Mouse (Mus musculus): ENCODE measurements around the gene Phrf1. TPM values are rescaled to one million over a fixed set of nuclear protein-coding genes. Genes with fewer than 3 reads are reported as not detected.

Gene Phrf1
- polyA plus RNA-seq, 1 experiment from 2014 or later: 46.2 TPM

- no peak overlapping the region for H3K4me2 ChIP-seq
- H3K4me3 ChIP-seq: no peak overlapping the region
- peaks cover 16% of the 10 kb centered on the region for H3K36me3 ChIP-seq
- no peak for ATAC-seq (ENCODE audit: extremely low read depth, insufficient number of reproducible peaks, low FRiP score, low TSS enrichment)
- no peaks in the 10 kb centered on the region for H3K9me3 ChIP-seq
- H3K27ac ChIP-seq (replicated peaks): no peak overlapping the region
- peaks cover 12% of the 10 kb centered on the region for H3K27me3 ChIP-seq (replicated peaks)
- 75% methylated on average over 3 of the region's 3 CpGs for WGBS
- peaks cover 44% of the 10 kb centered on the region for H3K4me1 ChIP-seq
- H3K9ac ChIP-seq: no peak overlapping the region
Measured at GRCm38 (mm10) chr7:141214310-141214709, 14.3 kb upstream of the Phrf1 start.

- WGBS: under 1% methylated on average over 41 of the region's 41 CpGs
- peak within 1 kb of the TSS; percentile 84 for H3K9ac ChIP-seq
- H3K27me3 ChIP-seq (replicated peaks): peaks cover 12% of the 10 kb centered on the region
- H3K4me1 ChIP-seq: peaks cover 47% of the 10 kb centered on the region
- H3K27ac ChIP-seq (replicated peaks): peak within 1 kb of the TSS; percentile 78
- peak; percentile 96 for ATAC-seq (ENCODE audit: extremely low read depth, insufficient number of reproducible peaks, low FRiP score, low TSS enrichment)
- peak within 1 kb of the TSS; percentile 77 for H3K4me2 ChIP-seq
- H3K4me3 ChIP-seq: peak within 1 kb of the TSS; percentile 67
- no peaks in the 10 kb centered on the region for H3K9me3 ChIP-seq
- H3K36me3 ChIP-seq: peaks cover 20% of the 10 kb centered on the region
Measured at GRCm38 (mm10) chr7:141215101-141215879, 13.3 kb upstream of the Phrf1 start, which contains the start of gene Rassf7. Rassf7 (plus strand) TSS chr7:141215860.

GRCm38 (mm10) chr7:141215880-141216733 is 12.5 kb upstream of the Phrf1 start:
- WGBS: 2% methylated on average over 42 of the region's 42 CpGs

GRCm38 (mm10) chr7:141216894-141217293 is 11.7 kb upstream of the Phrf1 start:
- H3K9me3 ChIP-seq: no peaks in the 10 kb centered on the region
- no peak for ATAC-seq (ENCODE audit: extremely low read depth, insufficient number of reproducible peaks, low FRiP score, low TSS enrichment)
- WGBS: 81% methylated on average over 11 of the region's 11 CpGs
- H3K4me1 ChIP-seq: peaks cover 55% of the 10 kb centered on the region
- H3K27me3 ChIP-seq (replicated peaks): 0 out of 2 replicates have a peak, but pooled peaks cover 3% of the 10 kb centered on the region
- H3K27ac ChIP-seq (replicated peaks): peak overlapping the region; percentile 78; the same call in 1 of the 2 replicates
- H3K4me3 ChIP-seq: peak overlapping the region; percentile 67
- H3K9ac ChIP-seq: peak overlapping the region; percentile 82
- peaks cover 20% of the 10 kb centered on the region for H3K36me3 ChIP-seq
- H3K4me2 ChIP-seq: peak overlapping the region; percentile 77

More at GRCm38 (mm10) chr7:141215880-141216733, 12.5 kb upstream of the Phrf1 start:
- Histone ChIP-seq H3K27ac (replicated peaks) (peak overlapping the region; percentile 78), H3K4me1 (peaks cover 52% of the 10 kb centered on the region), H3K9ac (peak overlapping the region; percentile 82), H3K36me3 (peaks cover 20% of the 10 kb centered on the region), H3K27me3 (replicated peaks) (peaks cover 5% of the 10 kb centered on the region; the same call in 1 of the 2 replicates), H3K4me3 (peak overlapping the region; percentile 67), H3K9me3 (no peaks in the 10 kb centered on the region), H3K4me2 (peak overlapping the region; percentile 77)
- peak; percentile 29 for ATAC-seq (ENCODE audit: extremely low read depth, insufficient number of reproducible peaks, low FRiP score, low TSS enrichment)

GRCm38 (mm10) chr7:141217343-141218013 is 11.1 kb upstream of the Phrf1 start:
- no peak overlapping the region for H3K9ac ChIP-seq
- peaks cover 20% of the 10 kb centered on the region for H3K36me3 ChIP-seq
- H3K27ac ChIP-seq (replicated peaks): no peak overlapping the region
- peak overlapping the region; percentile 77; the same call in 1 of the 2 replicates for H3K4me2 ChIP-seq
- H3K4me3 ChIP-seq: 0 out of 2 replicates have a peak overlapping the region, but pooled peaks have one; percentile 67
- no peak for ATAC-seq (ENCODE audit: extremely low read depth, insufficient number of reproducible peaks, low FRiP score, low TSS enrichment)
- H3K9me3 ChIP-seq: no peaks in the 10 kb centered on the region
- peaks cover 58% of the 10 kb centered on the region for H3K4me1 ChIP-seq
- no peaks in the 10 kb centered on the region for H3K27me3 ChIP-seq (replicated peaks)
- WGBS: 88% methylated on average over 17 of the region's 17 CpGs

- H3K27ac ChIP-seq (replicated peaks): no peak overlapping the region
- no peak for ATAC-seq (ENCODE audit: extremely low read depth, insufficient number of reproducible peaks, low FRiP score, low TSS enrichment)
- peaks cover 20% of the 10 kb centered on the region for H3K36me3 ChIP-seq
- H3K4me2 ChIP-seq: no peak overlapping the region
- H3K9ac ChIP-seq: no peak overlapping the region
- H3K27me3 ChIP-seq (replicated peaks): no peaks in the 10 kb centered on the region
- H3K4me3 ChIP-seq: no peak overlapping the region
- WGBS: 79% methylated on average over 3 of the region's 3 CpGs
- H3K4me1 ChIP-seq: peaks cover 61% of the 10 kb centered on the region
- H3K9me3 ChIP-seq: no peaks in the 10 kb centered on the region
Measured at GRCm38 (mm10) chr7:141218141-141218540, 10.4 kb upstream of the Phrf1 start.

- no peak overlapping the region for H3K27ac ChIP-seq (replicated peaks)
- no peaks in the 10 kb centered on the region for H3K27me3 ChIP-seq (replicated peaks)
- no peak for ATAC-seq (ENCODE audit: extremely low read depth, insufficient number of reproducible peaks, low FRiP score, low TSS enrichment)
- no peak overlapping the region for H3K4me2 ChIP-seq
- peaks cover 63% of the 10 kb centered on the region for H3K4me1 ChIP-seq
- H3K9ac ChIP-seq: no peak overlapping the region
- no peaks in the 10 kb centered on the region for H3K9me3 ChIP-seq
- 80% methylated on average over 5 of the region's 5 CpGs for WGBS
- H3K4me3 ChIP-seq: no peak overlapping the region
- peaks cover 20% of the 10 kb centered on the region for H3K36me3 ChIP-seq
Measured at GRCm38 (mm10) chr7:141218557-141219133, 9.9 kb upstream of the Phrf1 start.

- H3K4me2 ChIP-seq: peak overlapping the region; percentile 83
- H3K27ac ChIP-seq (replicated peaks): no peak overlapping the region
Measured at GRCm38 (mm10) chr7:141219558-141220099, 9.0 kb upstream of the Phrf1 start.

GRCm38 (mm10) chr7:141220377-141220776 is 8.2 kb upstream of the Phrf1 start:
- Histone ChIP-seq H3K27ac (replicated peaks) (no peak overlapping the region; the same call in 1 of the 2 replicates), H3K4me3 (peak overlapping the region; percentile 68)

More at GRCm38 (mm10) chr7:141219558-141220099, 9.0 kb upstream of the Phrf1 start:
- peaks cover 20% of the 10 kb centered on the region for H3K36me3 ChIP-seq
- no peaks in the 10 kb centered on the region for H3K9me3 ChIP-seq
- no peaks in the 10 kb centered on the region for H3K27me3 ChIP-seq (replicated peaks)
- ATAC-seq (ENCODE audit: extremely low read depth, insufficient number of reproducible peaks, low FRiP score, low TSS enrichment): no peak
- no peak overlapping the region for H3K4me3 ChIP-seq
- WGBS: 94% methylated on average over 1 of the region's 1 CpGs
- H3K4me1 ChIP-seq: peaks cover 59% of the 10 kb centered on the region
- peak overlapping the region; percentile 89; the same call in 1 of the 2 replicates for H3K9ac ChIP-seq

More at GRCm38 (mm10) chr7:141220377-141220776, 8.2 kb upstream of the Phrf1 start:
- WGBS: 72% methylated on average over 1 of the region's 1 CpGs
- no peak for ATAC-seq (ENCODE audit: extremely low read depth, insufficient number of reproducible peaks, low FRiP score, low TSS enrichment)
- Histone ChIP-seq H3K27me3 (replicated peaks) (no peaks in the 10 kb centered on the region), H3K9ac (peak overlapping the region; percentile 89), H3K36me3 (peaks cover 20% of the 10 kb centered on the region), H3K4me1 (peaks cover 53% of the 10 kb centered on the region), H3K4me2 (peak overlapping the region; percentile 83), H3K9me3 (no peaks in the 10 kb centered on the region)

Measured in heart, embryonic 13.5 days (tissue).